Mouse (Mus musculus) stomach, postnatal 0 days (tissue): ENCODE data around the gene Cox7a2l.

Experiments used
- CTCF ChIP-seq: IDR thresholded peaks from 2 replicates; pipeline ENCODE4 v1.5.1; 2016; ENCODE audit warnings: antibody characterized with exemption, low read depth, mild to moderate bottlenecking, moderate library complexity
- EP300 ChIP-seq: optimal IDR thresholded peaks from 2 replicates; pipeline ENCODE3; 2016; ENCODE audit warnings: antibody characterized with exemption

GRCm38 (mm10) chr17:83524753-83525152, 7.6 kb upstream of the Cox7a2l start:
- no peak for TF ChIP-seq CTCF
- TF ChIP-seq EP300: no peak
